Mouse (Mus musculus): Measurements from ENCODE around the gene Retn.

DNA sequence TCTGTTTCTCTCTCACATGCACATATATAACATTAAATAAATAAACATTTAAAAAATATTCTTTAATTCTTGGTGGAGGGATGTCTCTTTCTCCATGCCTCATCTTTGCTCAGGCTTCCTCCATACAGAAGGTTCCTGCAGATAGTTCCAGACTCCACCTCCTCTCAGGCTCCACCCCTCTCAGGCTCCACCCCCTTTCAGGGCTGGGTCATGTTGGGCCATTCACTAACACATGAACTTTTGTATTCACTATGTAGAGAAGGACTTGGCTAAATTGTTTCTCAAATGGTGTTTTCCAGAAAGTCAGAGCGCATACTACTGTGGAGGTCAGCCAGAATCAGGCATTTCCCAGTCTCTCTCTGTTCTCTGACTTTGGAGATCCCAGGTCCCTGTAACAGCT lies 45.9 kb downstream of the Retn start:
- TF ChIP-seq CTCF (IDR thresholded peaks at IDR 0.05; ENCODE audit: low read depth, low read length) (no peak), TAL1 (conservative IDR thresholded peaks at IDR 0.05; ENCODE audit: low read depth, low read length) (no peak), GATA2 (IDR thresholded peaks at IDR 0.05; ENCODE audit: borderline replicate concordance, low read depth, low read length) (no peak), GATA1 (IDR thresholded peaks at IDR 0.05; ENCODE audit: borderline replicate concordance, low read length) (no peak)

Measured in G1E (cell line).